Mouse (Mus musculus) heart, embryonic 12.5 days (tissue): ENCODE data around the gene Gm3183. TPM values are rescaled to one million over a fixed set of nuclear protein-coding genes. Genes with fewer than 3 reads are reported as not detected.
"Not testable (repeated sequence)": the region's sequence is repeated elsewhere in the genome, so short reads cannot be mapped to it uniquely, and the experiment has no call there.

Experiments used
- ATAC-seq: fragments of 200-750 bp; cut with Nextera tagmentation; 2 replicates; pipeline ENCODE4 v1.8.0; 2017; ENCODE audit warnings: moderate TSS enrichment, moderate library complexity; ENCODE audit not compliant: insufficient number of reproducible peaks, low FRiP score
- H3K27ac ChIP-seq: fragments of 300-500 bp; sonication (generic); 2 replicates; pipeline ENCODE4 v1.5.1; 2016; ENCODE audit warnings: mild to moderate bottlenecking, moderate library complexity; ENCODE audit not compliant: poor library complexity, severe bottlenecking
- H3K27me3 ChIP-seq: fragments of 300-500 bp; sonication (generic); replicated peaks from 2 replicates; pipeline ENCODE4 v1.6.1; 2016; ENCODE audit warnings: mild to moderate bottlenecking, moderate library complexity
- H3K36me3 ChIP-seq: fragments of 300-500 bp; sonication (generic); 2 replicates; pipeline ENCODE4 v1.6.1; 2016; ENCODE audit warnings: mild to moderate bottlenecking, moderate library complexity
- H3K4me1 ChIP-seq: fragments of 300-500 bp; sonication (generic); replicated peaks from 2 replicates; pipeline ENCODE4 v1.6.1; 2016; ENCODE audit warnings: mild to moderate bottlenecking
- H3K4me2 ChIP-seq: fragments of 300-500 bp; sonication (generic); 2 replicates; pipeline ENCODE4 v1.6.1; 2016; ENCODE audit warnings: mild to moderate bottlenecking, moderate library complexity
- H3K4me3 ChIP-seq: fragments of 300-500 bp; sonication (generic); 2 replicates; pipeline ENCODE4 v1.5.1; 2016; ENCODE audit warnings: mild to moderate bottlenecking
- H3K9ac ChIP-seq: fragments of 300-500 bp; sonication (generic); 2 replicates; pipeline ENCODE4 v1.6.1; 2016; ENCODE audit warnings: mild to moderate bottlenecking, moderate library complexity
- H3K9me3 ChIP-seq: fragments of 300-500 bp; sonication (generic); replicated peaks from 2 replicates; pipeline ENCODE4 v1.6.1; 2016; ENCODE audit warnings: mild to moderate bottlenecking, moderate library complexity
- WGBS: fragments of 180-500 bp; shearing (Covaris S2); methylation state at CpG from one replicate; pipeline ENCODE4 v1.1.7; 2016; 5-methylcytosine and 5-hydroxymethylcytosine counted together
- polyA plus RNA-seq: library from polyadenylated mRNA; unstranded; fragments of >200 nt; fragmentation: Nextera tagmentation; extraction: Ambion mirVana; gene quantifications from 2 replicates; pipeline ENCODE4 v1.2.1, GENCODE M21; 2016

Gene Gm3183
- polyA plus RNA-seq, result not detected in 2 replicates

DNA sequence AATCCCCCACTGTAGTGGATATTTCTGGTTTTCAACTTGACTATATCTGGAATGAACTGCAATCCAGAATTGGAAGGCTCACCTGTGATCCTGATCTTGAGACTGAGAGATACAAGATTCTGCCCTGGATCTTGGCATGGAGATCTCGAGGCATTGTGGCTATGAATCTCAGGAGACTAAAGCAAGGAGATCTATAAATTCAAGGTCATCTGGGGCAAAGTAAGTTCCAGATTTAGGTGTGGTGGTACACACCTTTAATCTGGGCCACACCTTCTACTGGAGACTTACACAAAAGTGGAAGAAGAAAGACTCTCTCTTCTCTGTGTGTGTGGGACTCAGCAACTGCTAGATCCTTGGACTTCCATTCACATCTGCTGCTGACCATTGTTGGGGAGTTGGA is at the start of gene Gm3183:
Gene Gm3183 (plus strand): TSS at position 301 of the 400 bp plus-strand sequence.
- no CpG with 5 or more reads among the region's 1 CpGs for WGBS
- ATAC-seq, H3K4me1 ChIP-seq: not testable (repeated sequence)

More for the DNA sequence above, at the start of gene Gm3183:
- H3K27ac ChIP-seq, H3K9me3 ChIP-seq, H3K9ac ChIP-seq, H3K4me3 ChIP-seq, H3K4me2 ChIP-seq, H3K27me3 ChIP-seq, H3K36me3 ChIP-seq: not testable (repeated sequence)

Other genes with a start within 250 kb of the Gm3183 start
- not detected in 2 replicates for gene Gm3147, start 249.1 kb upstream of the Gm3183 start, polyA plus RNA-seq
- not detected in 2 replicates for gene Gm6509, start 241.5 kb upstream of the Gm3183 start, polyA plus RNA-seq
- not detected in 2 replicates for gene Gm6205, start 217.1 kb upstream of the Gm3183 start, polyA plus RNA-seq
- gene Gm6367, start 123.2 kb downstream of the Gm3183 start, polyA plus RNA-seq, result not detected in 2 replicates
- not detected in 2 replicates for gene Gm7942, start 241.5 kb downstream of the Gm3183 start, polyA plus RNA-seq